Mouse (Mus musculus): ENCODE results near the gene Mettl13. TPM values are rescaled to one million over a fixed set of nuclear protein-coding genes. Genes with fewer than 3 reads are reported as not detected.

Gene Mettl13
- total RNA-seq, 2 experiments from 2014 or later: 11.2 to 12.3 TPM

DNA sequence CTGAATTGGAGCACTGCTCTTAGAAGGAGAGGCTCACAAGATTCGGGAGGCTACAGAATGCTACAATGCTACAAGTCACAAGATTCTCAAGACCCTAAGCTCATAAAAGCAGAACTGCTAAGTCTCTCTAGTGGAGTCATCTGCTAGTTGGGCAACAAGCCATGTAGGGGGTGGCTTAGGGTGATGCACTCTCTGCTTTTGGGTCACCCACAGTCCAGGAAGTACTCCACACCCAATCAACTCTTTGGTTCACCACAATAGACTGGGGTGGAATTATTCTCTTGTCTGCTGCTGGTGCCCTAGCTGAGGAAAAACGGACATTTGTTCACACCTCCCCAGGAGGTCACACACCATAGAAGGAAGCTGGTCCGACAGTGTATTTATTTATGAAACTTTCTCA lies 16.6 kb upstream of the Mettl13 start:
- DNase-seq (ENCODE audit: low spot score in 2 of 2): no peak
- no peak for TF ChIP-seq CTCF (conservative IDR thresholded peaks at IDR 0.05)
- no peak overlapping the region for H3K4me3 ChIP-seq
- no peak overlapping the region for H3K27ac ChIP-seq

DNA sequence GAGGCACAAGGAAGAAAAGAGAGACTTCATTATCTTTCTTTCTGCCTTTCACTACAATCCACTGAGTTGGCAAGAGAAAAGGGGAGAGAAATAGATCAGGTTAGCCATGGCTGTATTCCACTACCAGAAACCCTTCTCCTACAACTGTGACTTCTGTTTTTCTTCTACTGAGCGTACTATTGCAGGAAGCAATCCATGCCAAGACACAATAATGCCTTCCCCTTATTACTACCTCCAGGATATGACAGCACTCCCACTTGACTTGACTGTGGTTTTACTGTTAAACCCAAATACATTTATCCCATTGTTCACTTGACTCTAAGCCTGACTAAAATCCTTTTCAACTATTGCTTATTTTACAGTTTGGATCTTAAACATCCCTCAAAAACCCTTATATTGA lies 14.9 kb upstream of the Mettl13 start:
- Histone ChIP-seq H3K4me3 (no peak overlapping the region), H3K27ac (no peak overlapping the region)
- no peak for TF ChIP-seq CTCF (conservative IDR thresholded peaks at IDR 0.05)
- DNase-seq (ENCODE audit: low spot score in 2 of 2): no peak

DNA sequence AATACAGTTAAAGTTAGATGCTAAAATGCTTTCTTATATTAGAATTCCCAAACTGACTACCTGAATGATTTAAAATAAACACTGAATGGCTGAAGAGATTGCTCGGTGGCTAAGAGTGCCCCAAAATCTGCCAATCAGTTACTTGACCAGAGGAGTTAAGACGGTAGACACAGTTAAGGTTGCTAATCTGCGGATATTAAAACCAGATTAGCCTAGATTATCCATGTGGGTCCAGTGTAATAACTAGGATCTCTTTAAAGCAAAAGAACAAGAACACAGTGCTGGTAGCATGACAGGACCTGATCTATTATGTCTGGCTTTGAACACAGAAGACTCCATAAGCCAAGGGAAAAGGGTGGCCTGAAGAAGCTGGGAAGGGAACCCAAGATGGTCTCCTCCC lies 5.8 kb upstream of the Mettl13 start:
- Histone ChIP-seq H3K4me3 (no peak overlapping the region), H3K27ac (no peak overlapping the region)
- DNase-seq (ENCODE audit: low spot score in 2 of 2): no peak
- TF ChIP-seq CTCF (conservative IDR thresholded peaks at IDR 0.05): no peak

DNA sequence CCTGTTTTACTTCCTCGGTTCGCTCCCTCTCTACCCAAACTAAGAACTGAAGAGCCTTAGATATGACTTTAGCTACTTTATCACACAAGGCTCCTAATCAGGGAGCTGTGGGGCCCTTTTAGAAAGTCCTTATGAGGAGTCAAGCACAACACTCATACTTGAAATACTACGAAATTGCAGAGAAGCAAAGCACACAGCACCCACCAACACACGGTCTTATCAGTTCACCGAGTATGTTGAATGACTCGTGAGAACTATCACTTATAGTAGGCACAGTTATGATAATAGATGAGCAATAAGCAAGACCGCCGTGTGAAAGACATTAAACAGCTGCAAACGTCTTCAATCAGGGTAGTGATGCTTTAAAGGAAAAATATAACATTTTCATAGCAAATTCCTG lies 4.6 kb upstream of the Mettl13 start:
- no peak overlapping the region for H3K27ac ChIP-seq
- no peak for DNase-seq (ENCODE audit: low spot score in 2 of 2)
- TF ChIP-seq CTCF (conservative IDR thresholded peaks at IDR 0.05): no peak
- H3K4me3 ChIP-seq: no peak overlapping the region

DNA sequence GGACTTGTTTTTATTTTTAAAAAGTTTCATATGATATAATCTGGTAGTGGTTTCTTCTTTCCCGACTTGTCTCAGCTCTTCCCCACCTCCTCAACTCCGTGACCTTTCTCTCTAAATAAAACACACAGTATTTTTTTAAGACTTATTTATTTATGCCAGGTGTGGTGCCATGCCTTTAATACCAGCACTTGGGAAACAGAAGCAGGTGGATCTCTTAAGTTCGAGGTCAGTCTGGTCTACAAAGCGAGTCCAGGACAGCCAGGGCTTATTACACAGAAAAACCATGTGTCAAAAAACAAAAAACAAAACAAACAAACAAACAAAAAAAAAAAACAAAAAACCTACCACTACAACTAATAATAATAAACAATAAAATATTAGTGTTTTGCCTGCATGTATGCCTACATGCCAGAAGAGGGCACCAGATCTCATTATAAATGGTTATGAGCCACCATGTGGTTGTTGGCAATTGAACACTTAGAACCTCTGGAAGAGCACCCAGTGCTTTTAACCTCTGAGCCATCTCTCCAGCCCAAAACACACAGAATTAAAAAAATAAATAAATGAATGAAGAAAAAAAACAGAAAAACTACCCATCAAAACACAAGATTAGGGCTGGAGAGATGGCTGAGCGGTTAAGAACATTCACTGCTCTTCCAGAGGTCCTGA lies 1.4 kb upstream of the Mettl13 start:
- no peak for DNase-seq (ENCODE audit: low spot score in 2 of 2)
- TF ChIP-seq CTCF (conservative IDR thresholded peaks at IDR 0.05): peak; percentile 90
- no peak overlapping the region for H3K27ac ChIP-seq
- H3K4me3 ChIP-seq: no peak overlapping the region

DNA sequence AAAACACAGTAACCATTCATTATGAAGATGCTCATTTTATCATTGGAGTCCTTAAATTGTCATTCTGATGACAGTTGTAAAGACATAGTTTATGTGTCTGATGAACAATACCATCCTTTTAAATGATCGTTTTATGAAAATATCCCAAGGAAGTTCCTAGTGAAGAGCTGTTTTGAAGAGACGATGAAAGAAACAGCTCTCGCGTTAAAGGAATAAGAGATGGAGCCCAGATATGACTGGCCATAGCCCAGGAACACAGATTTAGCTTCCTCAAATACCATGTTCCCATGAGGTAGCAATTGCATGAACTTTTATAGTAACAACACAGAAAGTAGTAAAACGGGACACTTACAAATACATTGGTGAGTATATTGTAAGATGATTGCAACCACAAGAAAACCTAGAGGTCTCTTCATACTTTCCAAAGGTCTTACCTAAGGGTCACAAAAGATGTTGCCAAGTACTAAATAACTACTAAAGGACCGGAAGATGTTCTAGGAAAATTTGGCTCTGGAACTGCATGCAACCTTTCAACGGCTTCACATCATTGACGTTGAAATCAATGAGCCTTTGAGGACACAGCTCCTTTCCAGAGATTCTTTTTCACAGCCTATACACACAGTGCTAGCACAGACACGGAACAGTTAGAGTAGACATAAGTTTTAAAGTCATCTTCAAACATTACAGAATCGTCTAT lies 714 bp upstream of the Mettl13 start:
- DNase-seq (ENCODE audit: low spot score in 2 of 2): no peak
- Histone ChIP-seq H3K4me3 (peak overlapping the region; percentile 68), H3K27ac (peak overlapping the region; percentile 95)
- no peak for TF ChIP-seq CTCF (conservative IDR thresholded peaks at IDR 0.05)

DNA sequence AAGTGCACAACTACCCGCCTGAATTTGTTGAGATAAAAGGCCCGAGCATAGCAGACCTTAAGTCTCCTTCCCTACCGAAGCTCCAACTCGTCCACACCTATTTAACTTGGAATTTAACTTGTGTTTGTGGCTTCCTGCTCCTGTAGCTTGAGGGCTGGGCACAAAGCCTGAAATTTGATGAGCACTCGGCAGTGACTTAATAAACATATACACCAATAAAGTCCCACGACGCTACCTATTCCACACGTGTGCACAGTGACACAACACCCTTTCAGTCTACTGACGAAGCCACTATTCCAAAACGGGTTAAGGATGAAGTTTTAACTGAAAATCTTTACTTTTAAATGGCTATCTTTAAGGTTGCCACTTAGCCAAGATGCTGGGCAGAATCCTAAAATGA lies 744 bp downstream of the Mettl13 start:
- no peak for TF ChIP-seq CTCF (conservative IDR thresholded peaks at IDR 0.05)
- peak overlapping the region; percentile 68 for H3K4me3 ChIP-seq
- DNase-seq (ENCODE audit: low spot score in 2 of 2): no peak
- peak overlapping the region; percentile 81; the same call in 1 of the 2 replicates for H3K27ac ChIP-seq

DNA sequence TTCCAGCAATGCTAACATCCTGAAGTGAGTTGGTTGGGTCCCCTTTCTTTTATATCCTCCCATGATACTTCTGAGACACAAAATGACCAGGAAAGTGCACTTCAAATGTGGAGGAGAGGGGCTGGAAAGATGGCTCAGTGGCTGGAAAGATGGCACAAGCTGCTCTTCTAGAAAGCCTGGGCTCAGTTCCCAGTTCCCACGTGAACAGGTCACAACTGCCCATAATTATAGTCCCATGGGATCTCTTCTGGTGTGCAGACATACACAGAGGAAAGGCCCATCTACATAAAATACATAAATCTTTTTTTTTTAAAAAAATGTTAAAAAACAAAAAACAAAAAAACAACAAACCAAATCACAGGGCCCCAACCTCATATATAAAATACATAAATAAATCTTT lies 5.1 kb downstream of the Mettl13 start:
- no peak overlapping the region for H3K27ac ChIP-seq
- no peak for TF ChIP-seq CTCF (conservative IDR thresholded peaks at IDR 0.05)
- no peak for DNase-seq (ENCODE audit: low spot score in 2 of 2)
- H3K4me3 ChIP-seq: no peak overlapping the region

DNA sequence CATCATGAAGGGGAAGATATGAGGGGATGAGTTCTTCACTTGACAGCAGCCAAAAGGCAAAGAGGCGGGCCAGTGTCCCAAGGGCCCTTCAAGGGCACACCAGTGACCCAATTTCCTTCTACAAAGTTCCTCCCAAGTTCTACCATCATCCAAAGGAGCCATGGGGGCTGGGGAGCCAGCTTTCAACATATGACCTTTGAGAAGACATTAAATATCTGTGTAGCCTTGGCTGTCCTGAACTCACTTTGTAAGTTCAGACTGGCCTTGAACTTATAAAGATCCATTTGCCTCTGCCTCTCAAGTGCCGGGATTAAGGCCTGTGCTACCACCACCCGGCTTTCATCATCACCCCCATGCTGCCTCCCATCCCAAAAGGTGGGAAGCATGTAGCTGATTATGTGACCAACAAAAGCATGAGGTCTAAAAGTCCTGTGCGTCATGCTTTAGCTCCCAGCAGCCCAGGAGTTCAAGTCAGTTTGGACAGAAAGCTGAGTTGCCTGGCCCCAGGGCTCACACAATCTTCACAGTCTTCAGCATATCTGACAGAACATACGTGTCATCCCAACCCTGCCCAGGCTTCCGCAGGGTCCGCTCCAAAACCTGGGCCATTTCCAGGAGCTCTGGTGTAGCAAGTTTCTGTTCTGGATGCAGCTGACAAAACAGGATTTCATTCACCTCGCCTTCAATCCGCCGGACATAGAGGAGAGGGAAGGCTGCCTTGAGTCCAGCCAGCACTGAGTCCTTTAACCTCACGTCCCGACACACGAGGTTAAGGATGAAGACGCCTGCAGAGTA lies 14.4 kb downstream of the Mettl13 start:
- DNase-seq (ENCODE audit: low spot score in 2 of 2): no peak
- Histone ChIP-seq H3K27ac (no peak overlapping the region), H3K4me3 (no peak overlapping the region)
- no peak for TF ChIP-seq CTCF (conservative IDR thresholded peaks at IDR 0.05)

DNA sequence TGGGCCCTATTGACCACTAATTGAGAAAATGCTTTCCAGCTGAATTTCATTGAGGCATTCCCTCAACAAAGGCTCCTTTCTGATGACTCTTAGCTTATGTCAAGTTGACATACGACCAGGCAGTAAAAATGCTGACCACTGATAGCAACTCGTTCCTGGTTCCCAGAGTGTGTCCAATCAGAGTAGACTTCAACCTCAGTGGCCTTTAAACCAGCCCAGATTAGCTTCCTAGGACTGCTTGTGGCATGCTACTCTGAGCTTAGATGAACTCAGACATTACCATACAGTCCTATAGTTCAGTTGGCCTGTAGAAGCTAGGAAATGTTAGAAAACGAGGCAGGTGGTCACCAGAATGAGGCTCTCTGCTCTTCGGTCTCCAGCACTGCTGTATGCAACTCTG lies 16.0 kb downstream of the Mettl13 start:
- no peak for DNase-seq (ENCODE audit: low spot score in 2 of 2)

DNA sequence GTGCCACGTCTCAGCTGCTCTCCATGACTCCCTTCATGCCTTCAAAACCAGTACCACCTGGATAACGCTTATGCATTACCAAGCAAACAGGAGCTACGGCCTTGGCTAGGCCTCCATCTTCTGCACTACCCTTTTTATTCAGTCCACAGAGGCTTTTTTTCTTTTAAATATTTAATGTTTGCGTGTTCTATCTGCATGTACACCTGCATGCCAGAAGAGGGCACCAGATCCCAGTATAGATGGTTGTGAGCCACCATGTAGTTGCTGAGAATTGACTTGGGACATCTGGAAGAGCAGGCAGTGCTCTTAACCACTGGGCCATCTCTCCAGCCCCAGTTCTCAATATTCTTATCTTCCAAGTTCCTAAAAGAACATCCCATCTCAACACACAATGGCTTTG lies 16.8 kb downstream of the Mettl13 start:
- H3K27ac ChIP-seq: peak overlapping the region; percentile 59; the same call in 1 of the 2 replicates
- TF ChIP-seq CTCF (conservative IDR thresholded peaks at IDR 0.05): peak; percentile 76
- DNase-seq (ENCODE audit: low spot score in 2 of 2): no peak
- H3K4me3 ChIP-seq: no peak overlapping the region

More for the DNA sequence above, 16.0 kb downstream of the Mettl13 start:
- TF ChIP-seq CTCF (conservative IDR thresholded peaks at IDR 0.05): no peak
- Histone ChIP-seq H3K27ac (no peak overlapping the region), H3K4me3 (no peak overlapping the region)

DNA sequence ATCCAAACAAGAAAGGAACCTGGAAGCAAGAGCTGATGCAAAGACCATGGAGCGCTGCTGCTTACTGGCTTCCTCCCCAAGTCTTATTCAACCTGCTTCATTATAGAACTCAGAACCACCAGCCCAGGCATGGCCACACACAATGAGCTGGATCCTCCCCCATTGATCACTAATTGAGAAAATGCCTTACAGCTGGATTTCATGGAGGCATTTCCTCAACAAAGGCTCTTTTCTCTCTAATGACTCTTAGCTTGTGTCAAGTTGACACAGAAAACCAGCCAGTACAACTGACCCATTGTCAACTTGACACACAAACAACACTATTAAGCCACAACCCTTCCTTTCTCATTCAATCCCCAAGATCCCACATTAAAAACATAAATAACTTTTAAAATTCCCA lies 17.7 kb downstream of the Mettl13 start:
- no peak for DNase-seq (ENCODE audit: low spot score in 2 of 2)
- Histone ChIP-seq H3K4me3 (no peak overlapping the region), H3K27ac (peak overlapping the region; percentile 59; the same call in 1 of the 2 replicates)
- TF ChIP-seq CTCF (conservative IDR thresholded peaks at IDR 0.05): no peak

DNA sequence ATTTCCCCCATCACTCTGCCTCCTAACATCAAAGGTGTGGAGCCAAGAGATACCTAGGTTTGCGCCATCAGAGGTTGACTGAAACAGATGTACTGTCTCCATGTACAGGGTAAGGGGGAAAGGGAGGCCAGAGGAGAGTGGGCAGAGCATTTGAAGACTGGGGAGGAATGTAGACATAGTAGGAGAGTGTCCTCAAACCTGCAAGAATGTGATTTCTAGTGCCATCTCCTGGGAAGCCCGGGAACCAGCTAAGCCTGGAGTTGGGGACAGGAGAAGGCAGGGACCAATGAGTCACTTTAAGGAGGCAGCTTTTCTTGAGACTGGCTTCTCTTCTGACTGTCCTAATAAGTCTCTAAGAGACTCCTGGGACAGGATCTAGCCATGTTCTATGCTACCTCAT lies 18.7 kb downstream of the Mettl13 start:
- TF ChIP-seq CTCF (conservative IDR thresholded peaks at IDR 0.05): peak; percentile 68
- Histone ChIP-seq H3K27ac (no peak overlapping the region), H3K4me3 (no peak overlapping the region)
- DNase-seq (ENCODE audit: low spot score in 2 of 2): no peak

Measured in layer of hippocampus, adult 2 months (tissue).